Mouse (Mus musculus) adrenal gland, adult 2 months (tissue): ENCODE data around the gene Myh3. TPM values are rescaled to one million over a fixed set of nuclear protein-coding genes. Genes with fewer than 3 reads are reported as not detected.

ENCODE experiments used
- DNase-seq: peaks from one replicate; pipeline ENCODE4 v3.0.0; 2021
- polyA plus RNA-seq: library from polyadenylated mRNA; depleted of rRNA; stranded (reverse); fragments of >200 nt; gene quantifications from 2 replicates; pipeline ENCODE4 v1.2.3, GENCODE M21; 2012
- total RNA-seq, 2 experiments: library from RNA; stranded (reverse); gene quantifications; 2 replicates each; pipeline ENCODE4 v1.2.3; 2021

Gene Myh3
- total and polyA plus RNA-seq, 3 experiments: 0.06 to 0.14 TPM; not detected in 1

DNA sequence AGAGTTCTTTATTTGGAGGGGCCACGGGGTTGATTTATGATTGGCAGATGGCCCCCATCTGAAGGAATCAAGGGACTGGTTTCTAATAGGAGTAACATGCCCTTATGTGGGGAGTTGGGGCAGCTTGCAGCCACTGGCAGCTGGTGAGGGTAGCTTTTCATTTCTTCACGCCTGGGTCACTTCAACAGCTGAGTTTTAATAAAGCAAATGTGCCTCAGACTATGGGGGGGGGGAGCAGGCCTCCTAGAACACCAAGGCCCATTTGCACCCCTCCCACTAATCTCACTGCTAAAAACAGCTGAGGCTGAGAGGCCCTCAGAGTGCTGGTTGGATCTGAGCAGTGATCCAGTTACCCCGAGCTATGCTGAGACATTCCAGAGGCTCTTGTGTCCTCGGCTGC is 27.6 kb downstream of the Myh3 start:
- DNase-seq: no peak

GRCm38 (mm10) chr11:67106973-67107372 is 28.9 kb downstream of the Myh3 start:
- DNase-seq: no peak

- peak; percentile 59 for DNase-seq
Observed at GRCm38 (mm10) chr11:67110168-67110948, 32.3 kb downstream of the Myh3 start.

GRCm38 (mm10) chr11:67112019-67112850 is 34.1 kb downstream of the Myh3 start:
- DNase-seq: peak; percentile 54

GRCm38 (mm10) chr11:67112851-67113202 is 34.7 kb downstream of the Myh3 start:
- DNase-seq: peak; percentile 56

DNA sequence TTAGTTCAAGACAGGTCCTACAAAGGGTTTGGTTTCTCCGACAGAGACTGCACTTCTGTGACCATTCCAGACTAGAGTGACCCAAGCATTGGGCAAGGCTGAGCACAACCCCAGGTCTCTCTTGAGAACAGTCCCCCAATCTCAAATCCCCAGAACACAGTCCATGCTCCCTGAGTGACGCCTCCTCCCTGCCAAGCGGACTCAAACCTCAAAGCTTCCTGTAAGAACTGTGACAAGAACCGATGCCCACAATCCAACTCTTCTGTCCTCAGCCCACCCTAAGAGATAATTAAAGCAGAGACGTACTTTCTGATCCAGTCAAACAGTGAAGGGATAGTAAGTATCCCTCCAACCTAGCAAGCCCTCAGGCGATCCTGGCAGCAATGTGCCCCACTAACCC is 35.3 kb downstream of the Myh3 start:
- no peak for DNase-seq

- DNase-seq: no peak
Observed at GRCm38 (mm10) chr11:67114261-67114660, 36.2 kb downstream of the Myh3 start.

DNA sequence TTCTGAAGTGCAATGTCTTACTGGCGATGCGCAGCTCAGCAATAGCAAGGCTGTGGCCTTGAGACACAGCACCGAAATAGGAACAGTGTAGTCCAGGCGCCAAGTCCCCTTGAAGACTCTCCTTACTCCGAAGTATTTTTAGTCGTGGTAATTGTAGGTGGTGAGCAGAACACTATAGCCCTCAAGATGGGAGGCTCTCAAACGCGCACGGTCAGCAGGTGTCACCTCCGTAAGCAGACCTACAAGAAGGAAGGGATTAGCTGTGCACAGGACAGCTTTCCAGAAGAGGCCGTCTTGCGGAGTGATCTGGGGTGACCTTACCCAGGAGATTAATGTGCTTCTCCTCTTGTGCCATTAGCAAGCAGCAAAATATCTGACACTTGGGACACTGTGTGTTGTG is 36.8 kb downstream of the Myh3 start:
- DNase-seq: no peak

- no peak for DNase-seq
Observed at GRCm38 (mm10) chr11:67116725-67117124, 38.6 kb downstream of the Myh3 start.

DNA sequence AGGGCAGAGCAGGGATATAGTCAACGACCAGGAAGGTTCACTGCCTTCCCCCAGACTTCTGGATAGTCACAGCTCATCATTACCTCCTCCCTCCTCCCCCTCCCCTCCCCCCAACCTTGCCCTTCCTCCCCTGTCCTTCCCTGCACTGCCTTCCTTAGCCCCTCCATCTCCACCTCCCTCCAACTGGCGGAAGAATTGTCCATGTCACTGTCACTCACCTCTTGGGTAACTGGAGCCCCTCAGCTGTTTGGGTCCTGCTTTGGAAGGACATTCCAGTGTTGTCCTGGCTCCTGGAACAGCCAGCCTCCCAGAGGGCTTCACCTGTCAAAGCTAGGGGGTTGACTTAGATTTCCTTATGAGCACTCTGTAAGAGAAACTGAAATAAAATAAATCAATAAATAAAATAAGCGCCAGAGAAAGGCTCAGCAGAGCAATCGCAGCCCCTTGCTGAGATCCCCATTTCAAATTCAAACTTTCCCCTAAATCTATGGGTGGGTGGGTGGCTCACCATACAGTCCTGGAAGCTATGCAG is 41.5 kb downstream of the Myh3 start:
- DNase-seq: no peak

DNA sequence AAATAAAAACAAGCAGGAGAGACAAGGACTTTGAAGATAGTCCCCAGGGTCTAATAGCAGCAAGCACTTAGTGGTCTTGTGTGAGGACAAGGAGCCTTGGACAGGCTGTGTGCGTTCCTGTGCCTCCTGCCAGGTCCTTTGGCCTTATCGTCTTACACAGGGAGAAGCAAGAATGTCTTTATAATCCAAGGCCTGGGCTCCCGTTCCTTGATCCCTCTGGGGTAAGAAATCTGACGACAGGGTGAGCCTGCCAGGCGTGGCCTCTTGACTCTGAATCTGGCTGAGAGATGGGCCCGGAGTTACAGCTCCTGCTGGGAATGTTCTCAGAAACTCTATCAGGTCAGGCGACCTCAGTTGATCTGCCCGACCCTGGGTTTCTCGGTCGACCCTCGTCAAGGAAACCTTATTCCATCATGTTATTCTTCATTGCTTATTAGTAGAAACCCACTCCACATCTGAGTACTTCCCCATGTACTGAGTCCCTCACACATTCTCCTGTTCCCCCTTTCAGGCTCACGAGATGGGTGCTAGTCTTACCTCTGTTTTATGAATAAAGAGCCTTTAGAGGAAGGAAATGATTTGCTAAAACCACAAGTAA is 42.7 kb downstream of the Myh3 start:
- no peak for DNase-seq

DNA sequence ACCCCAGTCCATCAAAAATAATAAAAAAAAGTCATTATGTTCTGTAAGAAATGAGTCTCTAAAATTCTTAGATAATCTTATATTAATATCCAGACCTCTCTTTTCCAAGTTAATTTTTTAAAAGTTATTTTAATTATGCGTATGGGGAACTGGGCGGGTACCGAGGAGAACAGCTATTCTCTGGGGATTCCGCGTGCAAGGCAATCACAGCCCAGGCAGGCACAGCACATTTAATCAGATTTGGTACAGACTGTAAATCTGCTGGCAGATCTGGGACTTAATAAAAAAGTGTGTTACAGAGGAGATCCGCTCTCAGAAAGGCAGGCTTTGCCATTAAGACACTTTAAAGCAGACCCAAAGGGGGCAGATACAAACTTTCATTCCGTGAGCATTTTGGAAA is 46.8 kb downstream of the Myh3 start:
- DNase-seq: no peak

DNA sequence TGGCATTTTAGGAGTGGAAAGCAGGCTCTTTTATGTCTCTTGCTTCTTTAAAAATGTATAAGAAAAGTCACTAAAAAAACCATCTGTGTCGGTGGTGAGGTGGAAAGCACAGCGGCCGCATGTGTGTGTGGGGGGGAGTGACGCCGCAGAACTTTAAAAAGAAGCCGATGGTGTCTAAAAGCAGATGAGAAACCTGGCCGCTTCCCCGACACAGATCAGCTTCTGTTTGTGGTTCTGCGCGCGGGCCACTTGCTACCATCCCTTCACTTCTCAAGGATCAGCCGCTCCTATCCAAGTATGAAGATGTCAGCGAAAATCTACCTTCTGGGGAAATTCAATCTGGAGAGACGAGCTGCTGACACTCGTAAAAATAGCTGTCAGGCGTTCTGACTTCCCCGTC is 47.3 kb downstream of the Myh3 start:
- DNase-seq: no peak

- DNase-seq: no peak
Observed at GRCm38 (mm10) chr11:67133526-67133925, 55.4 kb downstream of the Myh3 start.

GRCm38 (mm10) chr11:67134654-67135053 is 56.6 kb downstream of the Myh3 start:
- no peak for DNase-seq

DNA sequence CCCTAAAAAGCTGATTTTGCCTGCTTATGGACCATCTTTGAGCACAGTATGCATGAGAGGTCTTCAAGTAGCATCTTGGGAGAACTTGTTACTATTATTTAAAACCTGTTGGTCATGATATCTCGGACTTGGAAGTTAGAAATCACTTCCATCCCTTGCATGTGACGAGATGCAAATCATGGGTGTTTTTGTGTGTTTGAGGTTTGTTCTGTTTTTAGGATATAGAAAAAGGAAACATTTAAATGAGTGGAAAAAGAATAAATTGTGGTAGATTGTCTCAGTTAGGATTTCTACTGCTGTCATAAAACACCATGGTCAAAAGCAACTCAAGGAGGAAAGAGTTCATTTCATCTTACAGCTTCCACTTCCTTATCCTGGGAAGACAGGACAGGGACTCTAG is 57.4 kb downstream of the Myh3 start:
- no peak for DNase-seq

GRCm38 (mm10) chr11:67139556-67139955 is 61.5 kb downstream of the Myh3 start:
- DNase-seq: no peak

DNA sequence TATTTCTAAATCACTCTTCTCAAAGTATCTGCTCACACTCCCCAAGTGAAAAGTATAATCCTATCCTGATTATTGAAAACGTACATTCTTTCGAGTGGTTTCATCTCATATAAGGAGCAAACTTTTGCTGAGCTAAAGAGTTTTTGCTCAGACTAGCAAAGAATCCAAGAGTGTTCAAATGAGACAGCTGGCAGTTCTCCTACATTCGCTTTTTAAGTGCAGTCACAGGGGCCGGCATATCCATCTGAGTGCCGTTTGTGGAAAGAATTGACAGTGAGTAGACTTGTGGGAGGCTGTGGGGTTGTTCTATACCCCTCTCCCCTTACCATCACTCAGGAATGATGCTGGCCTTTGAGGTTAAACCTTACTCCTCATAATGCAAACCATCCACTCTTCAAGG is 62.1 kb downstream of the Myh3 start:
- no peak for DNase-seq

DNA sequence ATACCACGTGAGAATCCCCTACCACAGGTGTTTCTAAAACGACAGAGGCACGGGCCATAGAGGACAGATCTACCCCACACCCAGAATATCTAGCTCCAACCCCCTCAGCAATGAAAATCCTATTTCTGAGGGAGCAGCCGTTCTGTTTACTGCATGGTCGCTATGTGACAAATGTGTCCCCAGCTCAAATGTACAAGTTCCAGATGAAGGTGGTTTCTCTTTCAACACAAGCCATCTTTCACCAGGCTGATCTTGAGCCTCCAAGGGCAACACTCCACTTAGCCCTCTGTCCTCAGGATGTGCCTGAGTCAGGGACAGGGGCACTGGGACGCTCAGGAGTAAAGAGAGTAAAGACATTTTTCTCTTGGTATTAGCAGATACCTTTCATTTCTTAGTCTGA is 62.9 kb downstream of the Myh3 start:
- DNase-seq: no peak

DNA sequence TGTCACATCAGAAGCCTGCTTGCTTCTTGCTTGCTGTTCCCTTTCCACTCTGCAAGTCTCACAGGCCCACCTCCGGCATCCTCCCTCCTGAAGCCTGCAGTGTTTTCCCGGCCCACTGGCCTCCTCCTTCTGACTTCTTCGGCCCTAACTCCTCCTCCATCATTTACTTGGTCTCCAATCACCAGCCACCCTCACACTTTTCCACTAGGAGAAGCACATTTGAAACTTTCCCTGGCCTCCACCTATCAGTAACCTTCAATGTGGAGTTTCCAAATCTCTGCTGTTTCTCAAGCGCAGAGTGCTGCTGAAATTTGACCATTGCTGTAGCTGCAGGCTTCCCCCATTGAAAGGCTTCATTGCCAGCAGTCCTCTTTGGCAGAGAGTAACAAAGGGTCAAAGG is 63.9 kb downstream of the Myh3 start:
- peak; percentile 36 for DNase-seq

DNA sequence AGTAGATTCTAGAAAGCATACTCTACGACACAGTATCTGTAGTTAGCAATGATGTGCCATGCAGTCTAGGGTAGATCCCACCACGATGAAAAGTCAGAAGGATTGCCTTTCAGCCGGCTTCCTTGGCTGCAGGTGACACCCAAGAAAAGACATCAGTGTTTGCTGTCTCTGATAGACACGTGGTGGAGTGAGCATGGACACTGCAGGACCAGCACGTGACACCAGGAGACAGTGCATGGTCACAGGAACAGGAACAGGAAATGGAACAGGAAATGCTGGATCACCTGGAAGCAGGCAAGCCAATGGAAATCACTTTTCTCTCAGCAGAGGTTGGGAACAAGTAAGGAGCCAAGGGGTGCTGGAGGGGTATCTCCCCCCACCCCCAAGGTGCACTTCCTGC is 65.0 kb downstream of the Myh3 start:
- DNase-seq: no peak

DNA sequence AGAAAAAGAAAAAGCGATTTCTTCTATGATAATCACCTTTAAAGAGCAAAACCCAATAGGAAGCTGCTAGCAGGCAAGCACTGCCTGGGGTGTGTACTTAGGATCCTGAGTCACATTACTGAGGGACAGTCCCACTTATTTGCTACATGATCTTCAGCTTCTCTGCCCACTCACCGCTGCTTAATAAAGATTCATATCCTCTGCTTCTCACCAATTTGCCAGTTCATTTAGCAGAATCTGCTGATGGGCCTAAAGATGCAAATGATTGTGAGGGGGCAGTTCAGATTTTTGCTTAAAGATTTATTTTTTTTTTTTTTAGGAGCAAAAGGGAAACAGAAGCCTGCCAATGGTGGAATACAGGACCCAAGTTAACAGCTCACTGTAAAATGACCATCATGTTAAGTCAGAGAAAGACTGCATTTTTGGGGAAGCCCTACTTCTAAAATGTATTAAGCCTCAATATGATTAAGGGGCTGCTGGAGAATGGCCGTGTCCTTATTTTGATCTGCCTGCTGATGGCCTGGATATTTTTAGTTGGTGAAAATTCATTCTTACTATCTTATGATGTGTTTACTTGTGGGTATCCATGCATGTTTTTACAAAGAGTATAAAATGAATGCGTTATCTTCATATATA is 65.9 kb downstream of the Myh3 start:
- no peak for DNase-seq
